Mouse (Mus musculus): ENCODE measurements around the gene Ppil4.

Ppil4 gene

DNA sequence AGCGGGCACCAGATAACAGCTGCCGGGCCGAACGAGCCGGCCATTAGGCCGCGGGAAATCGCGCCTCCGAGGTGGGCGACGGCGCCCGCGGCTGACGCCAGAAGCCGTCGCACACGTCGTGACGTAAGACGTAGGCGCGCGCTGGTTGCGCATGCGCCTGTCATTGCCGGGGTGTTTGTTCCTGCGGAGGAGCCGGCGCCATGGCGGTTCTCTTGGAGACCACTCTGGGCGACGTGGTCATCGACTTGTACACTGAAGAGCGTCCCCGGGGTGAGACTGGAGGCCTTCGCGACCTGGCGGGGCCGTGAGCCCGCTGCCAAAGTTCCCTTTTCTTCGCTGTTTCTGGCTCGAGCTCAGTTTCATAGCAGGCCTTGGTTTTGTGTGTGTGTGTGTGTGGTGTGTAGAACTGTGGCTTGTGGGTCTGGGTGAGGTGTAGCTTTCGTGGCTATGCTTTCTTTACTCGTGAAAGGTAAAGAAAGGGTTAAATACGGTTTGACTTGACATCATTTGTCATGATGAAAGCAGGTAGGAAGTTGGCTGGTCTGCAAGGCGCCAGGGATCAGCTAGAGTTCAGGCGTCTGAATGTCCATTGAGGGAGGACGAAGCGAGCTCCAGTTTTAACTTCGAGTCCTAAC is at the start of gene Ppil4, which contains the start of gene Ginm1:
Gene Ppil4, plus strand, starts transcription at position 141 of the 635 bp plus-strand sequence.
Gene Ginm1, minus strand, starts transcription at position 74 of the 635 bp plus-strand sequence.
- DNase-seq (ENCODE audit: low spot score in 2 of 2): peak; percentile 89 to 97

DNA sequence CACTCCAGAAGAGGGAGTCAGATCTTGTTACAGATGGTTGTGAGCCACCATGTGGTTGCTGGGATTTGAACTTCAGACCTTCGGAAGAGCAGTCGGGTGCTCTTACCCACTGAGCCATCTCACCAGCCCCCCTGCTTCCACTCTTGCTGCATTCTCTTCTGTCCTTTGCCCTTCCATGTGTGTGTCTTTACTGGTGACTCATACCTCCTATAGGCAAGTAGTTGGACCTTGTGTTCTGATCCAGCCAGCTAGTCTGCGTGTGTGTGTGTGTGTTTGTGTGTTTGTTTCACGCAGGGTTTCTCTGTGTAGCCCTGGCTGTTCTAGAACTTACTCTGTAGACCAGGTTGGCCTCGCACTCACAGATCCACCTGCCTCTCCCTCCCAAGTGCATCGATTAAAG is 47.2 kb upstream of the Ppil4 start:
- peak in 1 of 2 experiments; percentile 29 for DNase-seq (ENCODE audit: low spot score in 2 of 2)

DNA sequence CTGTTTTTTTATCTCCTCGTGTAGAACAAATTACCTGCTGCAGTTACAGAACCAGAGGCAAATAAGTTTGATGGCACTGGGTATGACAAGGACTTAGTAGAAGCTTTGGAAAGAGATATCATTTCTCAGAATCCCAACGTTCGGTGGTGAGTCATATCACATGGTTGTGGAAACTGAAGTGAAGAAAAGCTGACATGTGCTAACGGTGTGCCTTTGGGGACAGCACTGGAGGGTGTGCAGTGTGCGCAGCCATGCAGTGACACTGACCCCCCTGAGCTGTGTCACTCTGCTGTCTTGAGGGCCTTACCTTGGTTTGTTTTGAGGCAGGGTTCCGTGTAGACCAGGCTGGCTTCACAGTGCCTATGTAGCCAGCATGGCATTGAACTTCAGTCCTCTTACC is 43.9 kb upstream of the Ppil4 start:
- DNase-seq (ENCODE audit: low spot score in 2 of 2): peak in 1 of 2 experiments; percentile 22

- no peak for DNase-seq (ENCODE audit: low spot score in 2 of 2)
Observed at GRCm38 (mm10) chr10:7757544-7757943, 35.1 kb upstream of the Ppil4 start.

- no peak for DNase-seq (ENCODE audit: low spot score in 2 of 2)
Observed at GRCm38 (mm10) chr10:7772346-7772745, 20.3 kb upstream of the Ppil4 start.

DNA sequence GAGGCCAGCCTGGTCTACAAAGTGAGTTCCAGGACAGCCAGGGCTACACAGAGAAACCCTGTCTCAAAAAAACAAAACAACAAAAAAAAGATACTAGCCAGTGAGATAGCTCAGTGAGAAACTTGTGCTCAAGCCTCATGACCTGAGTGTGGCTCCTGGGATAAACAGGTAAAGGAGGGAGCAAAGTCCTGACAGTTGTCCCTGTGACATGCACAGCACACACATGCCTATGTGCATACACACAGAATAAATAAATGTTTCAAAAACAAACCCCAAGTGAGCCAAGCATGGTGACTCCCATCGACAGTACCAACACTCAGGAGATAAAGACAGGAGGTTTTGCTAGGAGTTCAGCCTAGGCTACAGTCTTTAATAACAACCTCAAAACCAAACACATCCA is 19.9 kb upstream of the Ppil4 start:
- no peak for DNase-seq (ENCODE audit: low spot score in 2 of 2)

DNA sequence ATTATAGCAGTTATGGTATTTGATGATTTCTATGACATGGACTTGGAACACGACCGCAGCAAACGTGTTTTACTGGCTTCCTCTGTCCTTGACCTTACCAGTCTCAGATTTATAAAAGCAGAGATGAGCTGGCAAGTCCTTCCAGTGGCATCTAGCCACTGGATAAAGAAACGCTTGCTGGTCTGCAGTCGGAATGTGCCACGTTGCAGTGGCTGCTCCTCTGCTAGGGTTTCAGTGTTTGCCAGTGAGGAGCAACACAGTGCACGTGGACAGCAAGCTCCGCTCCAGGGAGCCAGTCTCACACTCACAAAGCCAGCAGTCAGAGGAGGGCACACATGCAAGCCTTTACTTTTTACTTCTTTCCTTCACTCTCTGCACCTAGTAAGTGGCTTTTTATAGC is 17.3 kb upstream of the Ppil4 start:
- peak in 1 of 2 experiments; percentile 44 for DNase-seq (ENCODE audit: low spot score in 2 of 2)

DNA sequence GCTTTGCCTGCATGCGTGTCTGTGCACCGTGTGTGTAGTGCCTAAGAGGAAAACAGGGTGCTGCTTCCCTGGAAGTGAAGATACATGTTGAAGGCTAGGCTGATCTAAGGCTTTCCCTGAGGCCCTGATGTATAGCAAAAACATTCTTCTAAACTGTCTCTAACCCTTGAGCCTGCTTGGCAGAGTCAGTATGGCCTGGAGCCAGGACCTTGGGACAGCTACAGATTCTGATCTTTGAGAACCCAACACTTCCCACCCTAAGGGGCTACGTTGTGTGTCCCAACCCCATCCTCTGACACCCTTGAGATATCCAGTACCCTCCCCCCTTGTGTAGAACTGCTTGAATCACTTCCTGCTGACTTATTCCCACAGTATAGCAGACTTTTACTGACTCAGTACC is 14.3 kb upstream of the Ppil4 start:
- DNase-seq (ENCODE audit: low spot score in 2 of 2): peak in 1 of 2 experiments; percentile 39

DNA sequence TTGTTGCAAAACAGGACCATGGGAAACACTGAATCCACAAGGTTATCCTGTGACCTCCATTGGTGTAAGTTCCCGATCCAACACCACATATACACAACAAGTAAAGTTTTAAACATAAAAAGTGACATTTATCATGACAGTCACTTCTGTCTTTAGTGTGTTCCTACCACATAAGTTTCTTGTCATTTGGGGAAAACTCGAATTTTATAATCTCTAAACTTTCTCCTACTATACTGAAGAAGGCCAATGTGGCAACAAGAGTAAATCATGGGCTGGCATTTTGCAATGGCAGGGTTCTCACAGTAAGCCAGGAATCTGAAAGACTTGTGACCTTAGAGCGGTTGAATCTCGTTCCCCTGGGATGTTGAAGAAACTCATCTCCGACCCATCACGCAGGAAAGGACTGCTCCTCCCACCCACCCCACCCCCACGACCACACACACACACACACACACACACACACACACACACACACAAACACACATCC is 12.9 kb upstream of the Ppil4 start:
- DNase-seq (ENCODE audit: low spot score in 2 of 2): no peak

- DNase-seq (ENCODE audit: low spot score in 2 of 2): peak; percentile 90 to 97
Observed at GRCm38 (mm10) chr10:7780238-7781176, 12.2 kb upstream of the Ppil4 start.

DNA sequence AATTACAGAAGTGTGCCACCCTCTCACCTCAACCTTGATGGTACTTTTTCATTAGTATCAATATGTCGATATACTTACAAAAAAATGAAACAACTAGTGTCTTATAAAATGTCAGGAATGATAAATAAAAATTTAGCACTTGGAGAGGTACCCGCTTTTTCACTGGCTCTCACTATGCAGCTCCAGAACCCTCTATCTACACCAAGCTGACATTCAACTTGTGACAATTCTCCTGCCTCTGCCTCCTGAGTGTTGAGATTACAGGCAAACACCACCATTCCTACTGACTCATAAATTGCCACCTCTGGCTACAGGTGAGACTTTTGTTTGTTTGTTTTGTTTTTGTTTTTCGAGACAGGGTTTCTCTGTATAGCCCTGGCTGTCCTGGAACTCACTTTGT is 11.5 kb upstream of the Ppil4 start:
- no peak for DNase-seq (ENCODE audit: low spot score in 2 of 2)

DNA sequence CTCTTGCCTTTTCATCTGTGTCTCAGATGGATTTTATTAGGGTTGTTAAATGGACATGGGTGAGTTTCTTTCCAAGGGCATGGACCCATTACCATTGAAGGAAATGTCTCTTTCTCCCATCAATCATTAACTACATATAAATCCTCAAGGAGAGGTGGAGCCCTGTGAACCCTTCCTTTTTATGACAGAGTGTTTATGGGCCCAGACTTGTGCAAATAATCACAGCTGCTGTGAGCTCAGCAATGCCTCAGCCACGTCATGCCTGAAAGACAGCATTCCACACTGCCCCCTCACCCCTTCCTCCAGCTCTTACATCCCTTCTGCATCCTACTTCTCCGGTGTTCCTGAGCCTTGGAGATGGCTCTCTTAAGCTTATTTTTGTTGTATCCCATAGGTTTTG is 5.4 kb upstream of the Ppil4 start:
- DNase-seq (ENCODE audit: low spot score in 2 of 2): no peak

DNA sequence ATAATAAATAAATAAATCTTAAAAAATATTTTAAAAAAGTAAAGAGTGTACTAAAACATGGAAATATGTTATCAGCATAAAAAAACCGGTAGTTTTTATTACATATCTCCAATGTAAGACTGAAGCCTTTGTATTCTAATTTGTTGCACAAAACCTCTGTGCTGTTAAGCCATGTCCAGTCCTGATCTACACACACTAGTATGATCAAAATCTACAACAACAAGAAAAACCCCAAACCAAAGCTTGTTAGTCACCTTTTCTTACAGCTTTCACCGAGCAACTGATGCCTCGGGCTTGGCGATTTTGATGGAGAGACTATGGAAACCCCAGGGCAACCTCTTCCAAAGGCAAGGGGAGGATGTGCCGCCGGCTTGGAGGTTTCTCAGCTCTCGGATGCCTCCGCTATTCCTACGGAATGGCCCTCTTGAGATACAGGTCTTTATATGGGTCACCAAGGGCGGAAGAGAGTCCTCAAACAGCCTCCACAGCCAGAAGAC is 389 bp upstream of the Ppil4 start:
- DNase-seq (ENCODE audit: low spot score in 2 of 2): no peak

DNA sequence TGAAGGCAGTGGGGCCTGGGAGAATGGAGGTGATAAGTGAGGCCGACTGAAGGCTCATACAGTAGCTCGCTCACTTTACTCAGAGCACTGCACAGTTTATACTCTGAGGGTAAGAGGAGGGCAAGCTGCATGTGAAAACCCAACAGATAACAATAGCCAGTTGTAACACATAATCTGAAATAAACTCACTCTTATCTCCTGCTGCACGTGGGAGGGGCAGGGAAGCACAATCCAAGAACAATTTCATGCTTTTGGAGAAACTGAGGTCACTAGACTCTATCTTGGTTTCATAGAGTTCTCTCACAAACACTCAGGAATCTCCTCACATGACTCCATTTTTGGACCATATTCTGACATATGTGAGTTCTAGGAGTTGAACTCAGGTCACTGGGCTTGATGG is 8.6 kb downstream of the Ppil4 start:
- no peak for DNase-seq (ENCODE audit: low spot score in 2 of 2)

GRCm38 (mm10) chr10:7802519-7803140 is 9.9 kb downstream of the Ppil4 start:
- DNase-seq (ENCODE audit: low spot score in 2 of 2): no peak

- peak; percentile 50 to 72 for DNase-seq (ENCODE audit: low spot score in 2 of 2)
Observed at GRCm38 (mm10) chr10:7809937-7810336, 17.2 kb downstream of the Ppil4 start.

DNA sequence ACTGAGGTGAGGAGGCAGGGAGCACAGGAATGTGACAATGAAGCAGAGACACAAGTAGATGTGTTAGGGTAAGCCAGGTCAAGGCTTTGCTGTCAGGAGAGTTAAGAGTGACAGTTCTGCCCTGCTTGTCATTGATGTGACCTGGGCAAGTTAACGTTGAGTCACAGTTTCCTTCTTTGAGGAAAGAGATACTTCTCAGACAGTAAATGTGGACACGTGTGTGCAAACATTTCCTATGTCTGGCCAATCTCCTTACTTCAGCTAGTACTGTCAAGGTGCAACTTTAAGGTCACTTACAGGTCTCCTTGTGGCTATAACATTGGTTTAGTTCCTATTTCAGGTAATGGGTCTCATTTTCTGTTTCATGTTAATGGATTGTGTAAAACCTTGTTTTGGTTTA is 23.8 kb downstream of the Ppil4 start:
- no peak for DNase-seq (ENCODE audit: low spot score in 2 of 2)

DNA sequence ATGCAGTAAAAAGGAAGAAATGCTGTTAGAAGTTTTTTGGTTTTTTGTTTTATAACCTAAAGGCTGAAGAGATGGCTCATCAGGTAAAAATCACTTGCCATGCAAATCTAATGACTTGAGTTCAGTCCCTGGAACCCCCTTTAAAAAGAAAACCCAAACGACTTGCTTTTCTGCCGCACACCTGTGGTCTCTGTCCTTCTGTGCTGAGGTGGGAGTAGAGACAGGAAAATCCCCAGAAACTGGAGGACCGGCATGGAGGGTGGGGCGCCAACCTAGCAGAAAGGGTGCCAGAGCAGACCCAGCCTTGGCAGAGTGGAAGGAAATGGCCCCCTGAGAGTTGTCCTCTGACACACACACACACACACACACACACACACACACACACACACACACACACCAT is 26.0 kb downstream of the Ppil4 start:
- DNase-seq (ENCODE audit: low spot score in 2 of 2): peak in 1 of 2 experiments; percentile 39

DNA sequence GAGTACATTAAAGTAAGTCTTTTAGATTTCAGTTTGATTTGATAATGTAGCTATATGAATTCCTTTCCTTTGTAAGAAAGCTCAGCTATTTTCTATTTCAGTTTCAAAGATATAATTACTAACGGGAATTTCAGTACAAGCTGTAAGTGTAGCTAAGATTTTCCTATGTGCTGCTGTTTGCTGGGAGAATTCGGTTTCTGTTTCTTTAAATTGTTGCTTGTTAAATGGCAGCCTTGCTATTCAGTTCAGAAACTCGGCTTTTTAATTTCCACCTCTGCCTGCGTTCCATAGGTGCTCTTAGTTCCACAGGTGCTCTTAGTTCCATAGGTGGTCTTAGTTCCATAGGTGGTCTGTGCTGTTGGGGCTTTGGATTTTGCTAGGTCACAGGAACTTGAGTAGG is 26.5 kb downstream of the Ppil4 start:
- DNase-seq (ENCODE audit: low spot score in 2 of 2): no peak

DNA sequence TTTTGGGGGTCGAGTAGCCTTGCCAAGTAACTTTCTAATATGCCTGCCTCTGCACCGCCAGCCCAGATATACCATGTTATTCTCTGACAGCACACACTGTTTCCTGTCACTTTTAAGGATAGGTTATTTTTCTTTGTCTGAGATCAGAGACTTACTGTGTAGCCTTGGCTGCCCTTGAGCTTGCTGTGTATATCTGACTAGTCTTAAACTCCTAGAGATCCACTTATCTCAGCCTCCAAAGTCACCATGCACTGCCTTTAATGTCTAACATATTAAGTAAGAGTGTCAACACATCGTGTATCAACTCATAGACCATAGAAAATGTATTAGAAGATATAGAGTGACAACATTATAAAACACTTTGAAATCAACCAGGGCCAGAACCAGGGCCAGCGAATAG is 26.9 kb downstream of the Ppil4 start:
- peak in 1 of 2 experiments; percentile 35 for DNase-seq (ENCODE audit: low spot score in 2 of 2)

- DNase-seq (ENCODE audit: low spot score in 2 of 2): peak in 1 of 2 experiments; percentile 41
Observed at GRCm38 (mm10) chr10:7820171-7820570, 27.5 kb downstream of the Ppil4 start.

DNA sequence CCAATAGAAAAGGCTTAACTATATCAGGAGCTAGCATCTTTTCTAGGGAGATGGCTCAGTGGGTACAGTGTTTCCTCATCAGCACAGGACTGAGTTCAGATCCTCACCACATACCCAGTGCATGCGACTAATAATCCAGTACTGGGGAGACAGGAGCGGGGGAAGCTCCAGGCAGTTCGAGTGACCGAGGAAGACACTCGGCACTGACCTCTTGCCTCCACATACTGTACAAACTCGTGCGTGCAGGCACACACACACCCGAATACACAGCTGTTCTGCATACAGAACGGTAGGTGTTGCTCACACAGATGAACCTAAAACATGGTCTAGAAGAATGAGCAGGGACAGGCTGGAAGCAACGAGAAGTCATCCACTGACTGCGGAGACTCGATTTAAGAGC is 29.3 kb downstream of the Ppil4 start:
- DNase-seq (ENCODE audit: low spot score in 2 of 2): peak in 1 of 2 experiments; percentile 51
